Mouse (Mus musculus) urinary bladder, postnatal 25 days (tissue): Measurements from ENCODE around the gene Hmgb2.

Experiments
- DNase-seq: peaks from one replicate; pipeline ENCODE4 v3.0.0; 2022; ENCODE audit warnings: low spot score

Hmgb2 gene

GRCm38 (mm10) chr8:57560926-57561325 is 49.2 kb downstream of the Hmgb2 start:
- no peak for DNase-seq

DNA sequence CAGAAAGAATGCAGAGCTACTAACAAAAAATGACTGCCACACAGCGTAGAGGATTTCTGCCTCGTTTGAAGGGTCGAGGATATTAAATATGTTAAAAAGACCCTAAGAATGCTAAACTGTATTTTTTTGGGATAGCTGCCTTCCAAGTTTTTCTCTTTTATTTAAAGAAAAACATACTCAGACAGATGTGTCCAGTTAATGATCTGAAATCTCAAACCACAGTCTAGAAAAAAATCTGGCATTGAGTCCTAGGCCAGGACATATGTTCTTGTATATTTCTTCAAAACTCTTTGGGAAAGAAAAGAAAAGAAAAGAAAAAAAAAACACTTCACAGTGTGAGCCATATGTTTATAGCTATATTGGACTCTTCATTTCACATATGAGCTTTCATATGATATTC is 51.0 kb downstream of the Hmgb2 start:
- no peak for DNase-seq

DNA sequence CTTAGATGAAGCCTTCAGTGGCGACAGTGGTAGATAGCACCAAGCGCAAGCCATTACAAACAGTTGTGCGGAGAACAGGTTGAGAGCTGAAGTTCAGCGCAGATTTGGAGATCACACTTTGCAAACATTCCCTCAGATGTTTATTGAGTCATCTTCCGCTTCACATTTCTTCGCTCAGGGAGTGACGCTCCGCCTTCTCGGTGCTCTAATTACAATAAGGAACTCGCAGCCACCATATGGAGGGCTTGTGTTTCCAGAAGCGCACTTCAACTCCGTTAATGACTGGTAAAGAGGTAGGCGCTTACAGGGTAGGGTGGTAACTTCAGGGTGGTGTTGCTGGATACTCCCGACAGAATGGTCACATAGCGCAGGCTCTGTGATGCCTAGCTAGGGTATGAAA is 52.0 kb downstream of the Hmgb2 start:
- DNase-seq: no peak

GRCm38 (mm10) chr8:57565039-57565438 is 53.3 kb downstream of the Hmgb2 start:
- no peak for DNase-seq
